Mouse (Mus musculus): ENCODE results near the gene Nxph4. TPM values are rescaled to one million over a fixed set of nuclear protein-coding genes. Genes with fewer than 3 reads are reported as not detected.
A peak's percentile ranks its signal among the peaks of the same experiment; 100 is the strongest.

Nxph4 gene
- polyA plus RNA-seq, 1 experiment from 2014 or later: 94.1 TPM

- Histone ChIP-seq H3K4me3 (replicated peaks; ENCODE audit: low read length) (peak overlapping the region; percentile 65), H3K9me3 (ENCODE audit: control insufficient read depth, low read length) (no peaks in the 10 kb centered on the region), H3K27ac (peak overlapping the region; percentile 86), H3K27me3 (ENCODE audit: control insufficient read depth, insufficient read depth, low read length) (peaks cover 14% of the 10 kb centered on the region), H3K9ac (peak overlapping the region; percentile 81), H3K36me3 (replicated peaks; ENCODE audit: control insufficient read depth, insufficient read depth) (peaks cover 19% of the 10 kb centered on the region), H3K4me2 (replicated peaks) (peak overlapping the region; percentile 84), H3K4me1 (replicated peaks; ENCODE audit: control insufficient read depth, insufficient read depth, low read length) (peaks cover 48% of the 10 kb centered on the region)
- WGBS: under 1% methylated on average over 30 of the region's 30 CpGs
- no peak for ATAC-seq (ENCODE audit: low FRiP score)
- DNase-seq (ENCODE audit: low spot score): no peak
Observed at GRCm38 (mm10) chr10:127534929-127535384, 598 bp upstream of the Nxph4 start.

GRCm38 (mm10) chr10:127531548-127531947 is 2.8 kb downstream of the Nxph4 start:
- Histone ChIP-seq H3K4me3 (replicated peaks; ENCODE audit: low read length) (peak overlapping the region; percentile 65), H3K27ac (peak overlapping the region; percentile 86), H3K9me3 (ENCODE audit: control insufficient read depth, low read length) (no peaks in the 10 kb centered on the region), H3K4me2 (replicated peaks) (peak overlapping the region; percentile 84), H3K9ac (peak overlapping the region; percentile 81), H3K36me3 (replicated peaks; ENCODE audit: control insufficient read depth, insufficient read depth) (no peaks in the 10 kb centered on the region), H3K4me1 (replicated peaks; ENCODE audit: control insufficient read depth, insufficient read depth, low read length) (peaks cover 75% of the 10 kb centered on the region), H3K27me3 (ENCODE audit: control insufficient read depth, insufficient read depth, low read length) (peaks cover 37% of the 10 kb centered on the region)
- DNase-seq (ENCODE audit: low spot score) (no peak), ATAC-seq (ENCODE audit: low FRiP score) (no peak)
- 4% methylated on average over 4 of the region's 4 CpGs for WGBS

GRCm38 (mm10) chr10:127530945-127531344 is 3.4 kb downstream of the Nxph4 start:
- no peaks in the 10 kb centered on the region for H3K9me3 ChIP-seq (ENCODE audit: control insufficient read depth, low read length)
- WGBS: 2% methylated on average over 15 of the region's 25 CpGs
- H3K4me2 ChIP-seq (replicated peaks): peak overlapping the region; percentile 84
- peaks cover 41% of the 10 kb centered on the region for H3K27me3 ChIP-seq (ENCODE audit: control insufficient read depth, insufficient read depth, low read length)
- peaks cover 75% of the 10 kb centered on the region for H3K4me1 ChIP-seq (replicated peaks; ENCODE audit: control insufficient read depth, insufficient read depth, low read length)
- peak overlapping the region; percentile 81 for H3K9ac ChIP-seq
- H3K36me3 ChIP-seq (replicated peaks; ENCODE audit: control insufficient read depth, insufficient read depth): no peaks in the 10 kb centered on the region
- peak overlapping the region; percentile 65 for H3K4me3 ChIP-seq (replicated peaks; ENCODE audit: low read length)
- no peak for DNase-seq (ENCODE audit: low spot score)
- H3K27ac ChIP-seq: peak overlapping the region; percentile 86
- ATAC-seq (ENCODE audit: low FRiP score): no peak

- no peaks in the 10 kb centered on the region for H3K9me3 ChIP-seq (ENCODE audit: control insufficient read depth, low read length)
- H3K36me3 ChIP-seq (replicated peaks; ENCODE audit: control insufficient read depth, insufficient read depth): no peaks in the 10 kb centered on the region
- H3K4me2 ChIP-seq (replicated peaks): peak overlapping the region; percentile 84
- H3K4me1 ChIP-seq (replicated peaks; ENCODE audit: control insufficient read depth, insufficient read depth, low read length): peaks cover 74% of the 10 kb centered on the region
- peak overlapping the region; percentile 86 for H3K27ac ChIP-seq
- DNase-seq (ENCODE audit: low spot score): no peak
- peak; percentile 36 for ATAC-seq (ENCODE audit: low FRiP score)
- H3K9ac ChIP-seq: peak overlapping the region; percentile 81
- H3K27me3 ChIP-seq (ENCODE audit: control insufficient read depth, insufficient read depth, low read length): peaks cover 43% of the 10 kb centered on the region
- 1% methylated on average over 17 of the region's 17 CpGs for WGBS
- peak overlapping the region; percentile 65 for H3K4me3 ChIP-seq (replicated peaks; ENCODE audit: low read length)
Observed at GRCm38 (mm10) chr10:127527481-127527880, 6.9 kb downstream of the Nxph4 start.

GRCm38 (mm10) chr10:127526681-127527080 is 7.7 kb downstream of the Nxph4 start:
- under 1% methylated on average over 26 of the region's 26 CpGs for WGBS

GRCm38 (mm10) chr10:127526048-127526447 is 8.3 kb downstream of the Nxph4 start:
- Histone ChIP-seq H3K9me3 (ENCODE audit: control insufficient read depth, low read length) (no peaks in the 10 kb centered on the region), H3K27me3 (ENCODE audit: control insufficient read depth, insufficient read depth, low read length) (peaks cover 43% of the 10 kb centered on the region), H3K4me2 (replicated peaks) (peak overlapping the region; percentile 84), H3K27ac (peak overlapping the region; percentile 86), H3K4me1 (replicated peaks; ENCODE audit: control insufficient read depth, insufficient read depth, low read length) (peaks cover 77% of the 10 kb centered on the region), H3K4me3 (replicated peaks; ENCODE audit: low read length) (peak overlapping the region; percentile 65), H3K9ac (peak overlapping the region; percentile 81), H3K36me3 (replicated peaks; ENCODE audit: control insufficient read depth, insufficient read depth) (no peaks in the 10 kb centered on the region)
- DNase-seq (ENCODE audit: low spot score) (no peak), ATAC-seq (ENCODE audit: low FRiP score) (no peak)
- 3% methylated on average over 26 of the region's 26 CpGs for WGBS

More at GRCm38 (mm10) chr10:127526681-127527080, 7.7 kb downstream of the Nxph4 start:
- Histone ChIP-seq H3K4me3 (replicated peaks; ENCODE audit: low read length) (peak overlapping the region; percentile 65), H3K27me3 (ENCODE audit: control insufficient read depth, insufficient read depth, low read length) (peaks cover 43% of the 10 kb centered on the region), H3K9me3 (ENCODE audit: control insufficient read depth, low read length) (no peaks in the 10 kb centered on the region), H3K4me1 (replicated peaks; ENCODE audit: control insufficient read depth, insufficient read depth, low read length) (peaks cover 77% of the 10 kb centered on the region), H3K36me3 (replicated peaks; ENCODE audit: control insufficient read depth, insufficient read depth) (no peaks in the 10 kb centered on the region), H3K27ac (peak overlapping the region; percentile 86), H3K4me2 (replicated peaks) (peak overlapping the region; percentile 84), H3K9ac (peak overlapping the region; percentile 81)
- DNase-seq (ENCODE audit: low spot score) (no peak), ATAC-seq (ENCODE audit: low FRiP score) (no peak)

- H3K27me3 ChIP-seq (ENCODE audit: control insufficient read depth, insufficient read depth, low read length): peaks cover 38% of the 10 kb centered on the region
Observed at GRCm38 (mm10) chr10:127524646-127525255, 9.6 kb downstream of the Nxph4 start.

GRCm38 (mm10) chr10:127522088-127522581 is 12.2 kb downstream of the Nxph4 start, which contains the start of gene Shmt2:
Gene Shmt2 (minus strand): TSS chr10:127522444.
- H3K4me1 ChIP-seq (replicated peaks; ENCODE audit: control insufficient read depth, insufficient read depth, low read length): peaks cover 41% of the 10 kb centered on the region
- H3K27me3 ChIP-seq (ENCODE audit: control insufficient read depth, insufficient read depth, low read length): peaks cover 22% of the 10 kb centered on the region
- no peak within 1 kb of the TSS for H3K27ac ChIP-seq
- H3K9me3 ChIP-seq (ENCODE audit: control insufficient read depth, low read length): no peaks in the 10 kb centered on the region
- H3K9ac ChIP-seq: peak within 1 kb of the TSS; percentile 50
- peak within 1 kb of the TSS; percentile 77 for H3K4me2 ChIP-seq (replicated peaks)
- DNase-seq (ENCODE audit: low spot score) (peak; percentile 99), ATAC-seq (ENCODE audit: low FRiP score) (peak; percentile 32; the same call in 1 of the 2 replicates)
- WGBS: 1% methylated on average over 21 of the region's 21 CpGs
- peaks cover 11% of the 10 kb centered on the region; the same call in 1 of the 2 replicates for H3K36me3 ChIP-seq (replicated peaks; ENCODE audit: control insufficient read depth, insufficient read depth)
- H3K4me3 ChIP-seq (replicated peaks; ENCODE audit: low read length): peak within 1 kb of the TSS; percentile 39

More at GRCm38 (mm10) chr10:127524646-127525255, 9.6 kb downstream of the Nxph4 start:
- H3K4me2 ChIP-seq (replicated peaks): peak overlapping the region; percentile 84
- H3K4me3 ChIP-seq (replicated peaks; ENCODE audit: low read length): no peak overlapping the region
- ATAC-seq (ENCODE audit: low FRiP score) (no peak), DNase-seq (ENCODE audit: low spot score) (no peak)
- 3% methylated on average over 23 of the region's 23 CpGs for WGBS
- no peaks in the 10 kb centered on the region for H3K9me3 ChIP-seq (ENCODE audit: control insufficient read depth, low read length)
- no peaks in the 10 kb centered on the region for H3K36me3 ChIP-seq (replicated peaks; ENCODE audit: control insufficient read depth, insufficient read depth)
- H3K9ac ChIP-seq: no peak overlapping the region
- H3K4me1 ChIP-seq (replicated peaks; ENCODE audit: control insufficient read depth, insufficient read depth, low read length): peaks cover 64% of the 10 kb centered on the region
- H3K27ac ChIP-seq: peak overlapping the region; percentile 86

- H3K4me1 ChIP-seq (replicated peaks; ENCODE audit: control insufficient read depth, insufficient read depth, low read length): peaks cover 41% of the 10 kb centered on the region
- ATAC-seq (ENCODE audit: low FRiP score) (no peak), DNase-seq (ENCODE audit: low spot score) (no peak)
- peaks cover 18% of the 10 kb centered on the region for H3K27me3 ChIP-seq (ENCODE audit: control insufficient read depth, insufficient read depth, low read length)
- peaks cover 11% of the 10 kb centered on the region; the same call in 1 of the 2 replicates for H3K36me3 ChIP-seq (replicated peaks; ENCODE audit: control insufficient read depth, insufficient read depth)
- H3K27ac ChIP-seq: no peak overlapping the region
- 13% methylated on average over 12 of the region's 12 CpGs for WGBS
- peak overlapping the region; percentile 39 for H3K4me3 ChIP-seq (replicated peaks; ENCODE audit: low read length)
- H3K9ac ChIP-seq: peak overlapping the region; percentile 50
- H3K4me2 ChIP-seq (replicated peaks): peak overlapping the region; percentile 77
- no peaks in the 10 kb centered on the region for H3K9me3 ChIP-seq (ENCODE audit: control insufficient read depth, low read length)
Observed at GRCm38 (mm10) chr10:127521611-127522080, 12.7 kb downstream of the Nxph4 start.
